Mouse (Mus musculus) heart, adult 9 months (tissue): ENCODE measurements around the gene Kmt5b.

Source experiments
- DNase-seq, 2 experiments: peaks; one replicate each; pipeline ENCODE4 v3.0.0; 2022; ENCODE audit warnings: low spot score in 2 of 2

The Kmt5b gene

DNA sequence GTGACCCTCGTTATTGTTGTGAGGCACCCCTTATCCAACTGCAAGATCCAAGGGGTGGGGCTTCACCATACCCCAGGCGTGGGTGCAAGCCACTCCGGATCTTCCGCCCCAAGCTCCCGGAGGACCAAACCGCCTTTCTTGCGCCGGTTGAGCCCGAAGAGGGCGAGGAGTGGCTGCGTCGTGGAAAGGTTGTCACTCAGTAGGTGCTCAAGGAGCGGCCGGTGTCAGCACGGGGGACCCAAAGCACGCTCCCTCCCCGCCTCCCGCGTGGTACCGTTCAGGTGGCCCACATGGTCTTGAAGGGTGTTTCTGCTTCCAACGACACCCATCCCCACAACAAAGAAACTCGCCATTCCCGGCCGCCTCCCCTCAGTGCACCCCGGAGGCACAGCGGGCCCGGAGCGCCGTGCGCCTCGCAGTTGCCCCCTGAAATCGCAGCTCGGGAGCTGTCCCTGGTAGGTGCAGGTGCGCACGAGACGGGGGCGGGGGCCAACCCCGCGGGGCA is at the start of gene Kmt5b:
Kmt5b (plus strand) TSS at position 146 of the 505 bp plus-strand sequence.
- peak; percentile 59 to 79 for DNase-seq

DNA sequence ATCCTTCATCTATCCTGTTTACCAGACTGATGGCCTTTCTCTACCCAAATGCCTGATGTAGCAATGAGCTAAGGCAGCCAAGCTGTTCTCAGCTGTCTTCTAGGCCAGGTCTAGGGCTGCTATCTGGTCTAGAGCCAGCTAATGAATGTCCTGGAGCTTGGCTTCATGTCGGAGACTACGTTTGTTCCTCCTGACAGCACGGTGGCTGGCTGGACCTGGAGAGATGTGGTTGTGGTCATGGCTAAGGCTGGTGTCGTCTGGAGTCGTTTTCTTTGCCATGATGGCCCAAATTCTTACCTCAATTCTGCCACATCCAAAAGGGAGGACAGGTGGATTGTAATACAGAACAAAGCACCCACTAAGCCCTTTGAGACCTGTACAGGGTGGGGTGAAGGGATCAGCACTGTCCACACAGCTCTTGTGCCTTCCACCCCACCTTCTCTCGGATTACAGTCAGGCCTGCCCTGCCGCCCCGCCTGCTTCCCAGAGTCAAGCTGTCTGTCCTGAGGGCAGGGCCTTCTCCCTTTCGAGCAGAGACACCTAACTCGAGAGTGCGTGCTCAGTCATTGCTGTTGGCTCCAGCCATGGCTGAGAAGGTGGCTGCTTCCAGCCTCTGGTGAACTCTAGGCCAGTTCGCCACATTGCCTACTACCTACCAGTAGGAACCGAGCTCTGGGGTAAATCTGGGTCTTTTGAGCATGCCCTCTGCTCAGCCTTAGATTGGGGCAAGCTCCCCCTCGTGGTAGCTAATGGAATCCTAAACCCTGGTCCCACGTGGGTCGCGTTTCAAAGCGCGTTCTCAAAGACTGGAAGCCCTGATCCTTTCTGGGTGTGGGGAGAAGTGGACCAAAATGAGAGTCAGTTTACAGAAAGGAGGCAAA is 48.5 kb upstream of the Kmt5b start:
- peak; percentile 58 to 67 for DNase-seq

DNA sequence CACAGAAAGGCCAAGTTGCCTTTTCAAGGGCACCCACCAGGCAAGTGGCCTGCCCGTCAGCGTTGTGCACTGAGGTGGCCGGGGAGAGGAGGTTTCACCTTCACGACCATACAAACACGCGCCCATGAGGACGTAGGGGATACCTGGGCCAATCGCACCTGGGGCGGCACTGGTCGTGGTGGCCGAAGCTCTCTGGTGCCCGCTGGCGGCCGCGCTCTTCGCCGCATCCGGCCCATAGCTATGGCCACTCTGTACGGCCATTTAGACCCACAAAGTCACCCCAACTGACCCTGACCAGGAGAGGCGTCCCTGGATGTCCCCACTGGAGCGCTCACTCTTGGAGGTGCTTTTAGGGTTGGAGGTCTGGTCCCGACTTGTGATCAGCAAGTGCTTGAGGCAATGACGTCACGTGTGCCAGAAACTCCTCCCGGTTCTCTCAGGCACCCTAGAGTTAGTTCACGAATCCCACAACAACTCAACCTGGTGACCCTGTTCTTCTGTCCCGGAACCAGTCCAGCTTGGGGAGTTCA is 47.8 kb upstream of the Kmt5b start:
- peak; percentile 53 to 64 for DNase-seq

DNA sequence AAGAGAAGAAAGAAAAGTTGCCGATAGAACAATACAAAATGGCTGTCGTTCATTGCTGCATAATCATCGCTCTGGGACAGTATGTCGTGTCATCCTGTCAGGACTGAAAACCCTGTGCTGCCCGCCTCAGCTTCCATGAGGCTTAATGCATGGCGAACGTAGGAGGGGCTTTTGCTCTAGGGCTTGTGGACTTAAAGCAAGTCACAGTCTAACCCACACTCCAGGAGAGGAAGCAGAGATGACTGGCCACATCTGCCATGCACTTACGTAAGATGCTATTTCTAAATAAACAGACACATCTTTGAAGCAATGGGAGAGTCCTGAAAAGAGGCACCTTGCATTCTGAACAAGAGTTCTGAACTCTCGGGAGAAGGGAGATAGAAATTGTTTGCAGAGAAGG is 44.1 kb upstream of the Kmt5b start:
- no peak for DNase-seq

DNA sequence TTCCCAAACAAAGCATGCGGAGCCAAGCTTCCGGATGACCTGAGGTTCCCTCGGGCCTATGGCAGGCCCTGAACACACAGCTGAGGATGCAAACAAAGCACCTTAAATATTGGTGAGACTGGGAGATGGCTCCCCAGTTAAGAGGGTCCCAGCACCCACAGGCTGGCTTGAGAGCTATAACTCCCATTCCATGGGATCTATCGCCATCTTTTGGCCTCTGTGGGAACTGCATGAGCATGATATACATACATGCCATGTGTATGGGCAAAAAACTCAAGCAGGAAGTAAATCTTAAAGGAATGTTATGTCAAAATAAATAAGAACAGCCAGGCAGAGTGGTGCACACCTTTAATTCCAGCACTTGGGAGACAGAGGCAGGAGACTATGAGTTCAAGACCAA is 43.3 kb upstream of the Kmt5b start:
- DNase-seq = no peak

DNA sequence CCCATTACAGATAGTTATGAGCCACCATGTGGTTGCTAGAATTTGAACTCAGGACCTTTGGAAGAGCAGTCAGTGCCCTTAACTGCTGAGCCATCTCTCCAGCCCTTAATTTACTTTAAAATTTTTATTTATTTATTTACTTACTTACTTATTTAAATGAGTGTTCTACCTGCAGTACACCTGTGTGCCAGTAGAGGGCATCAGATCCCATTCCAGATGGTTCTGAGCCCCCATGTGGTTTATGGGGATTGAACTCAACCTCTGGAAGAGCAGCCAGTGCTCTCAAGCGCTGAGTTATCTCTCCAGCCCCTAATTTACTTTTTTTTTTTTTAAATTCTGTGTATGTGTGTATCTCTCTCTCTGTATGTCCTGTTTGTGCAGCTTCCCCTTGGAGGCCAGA is 42.4 kb upstream of the Kmt5b start:
- DNase-seq = peak; percentile 66 to 77

DNA sequence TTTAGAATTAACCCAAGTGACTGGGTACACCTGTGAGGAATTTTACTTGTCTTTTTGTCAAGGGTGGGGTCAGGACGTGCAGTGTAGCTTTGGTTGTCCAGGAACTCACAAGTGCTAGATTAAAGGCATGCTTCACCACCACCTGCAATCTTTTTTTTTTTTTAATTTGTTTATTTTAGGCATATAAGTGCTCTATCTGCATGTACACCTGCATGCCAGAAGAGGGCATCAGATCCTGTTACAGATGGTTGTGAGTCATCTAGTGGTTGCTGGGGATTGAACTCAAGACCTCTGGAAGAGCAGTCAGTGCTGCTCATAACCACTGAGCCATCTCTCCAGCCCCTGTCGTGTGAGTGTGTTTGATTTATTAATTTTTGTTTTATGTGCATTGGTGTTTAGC is 38.3 kb upstream of the Kmt5b start:
- no peak for DNase-seq

DNA sequence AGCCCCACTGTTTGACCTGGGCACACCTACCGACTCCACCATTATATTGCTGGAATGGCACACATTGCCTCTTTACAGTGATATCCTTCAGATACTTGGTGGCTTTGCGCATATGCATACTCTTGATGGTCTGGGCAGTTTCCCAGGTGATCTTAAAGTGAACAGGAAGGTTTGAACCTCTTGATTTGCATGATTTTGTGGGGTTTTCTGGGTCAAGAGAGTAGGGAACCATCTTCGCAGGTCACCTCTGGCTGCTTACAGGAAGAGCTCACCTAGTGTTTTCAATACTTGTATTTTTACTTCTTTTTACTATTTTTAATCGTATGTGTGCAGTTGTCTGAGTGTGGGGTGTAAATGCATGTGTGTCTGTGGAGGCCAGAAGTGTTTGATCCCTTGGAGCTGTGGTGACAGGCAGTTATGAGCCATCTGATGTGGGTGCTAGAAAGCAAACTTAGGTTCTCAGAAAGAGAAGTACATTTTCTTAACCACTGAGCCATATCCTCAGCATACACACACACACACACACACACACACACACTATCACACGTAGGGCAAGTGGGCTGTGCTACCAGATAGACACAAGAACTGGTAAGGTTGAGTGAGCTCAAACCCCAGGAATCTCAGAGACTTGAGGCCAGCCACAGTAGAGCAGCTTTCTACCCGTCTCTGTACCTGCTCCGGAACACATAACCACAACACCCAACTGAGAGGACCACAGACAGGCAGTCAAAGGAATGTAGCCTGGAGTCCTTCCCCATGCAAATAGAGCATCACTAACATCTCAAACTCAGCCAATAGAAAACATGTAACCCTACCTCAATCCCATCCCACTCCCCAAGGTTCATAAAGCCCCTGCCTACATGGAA is 36.2 kb upstream of the Kmt5b start:
- no peak for DNase-seq

DNA sequence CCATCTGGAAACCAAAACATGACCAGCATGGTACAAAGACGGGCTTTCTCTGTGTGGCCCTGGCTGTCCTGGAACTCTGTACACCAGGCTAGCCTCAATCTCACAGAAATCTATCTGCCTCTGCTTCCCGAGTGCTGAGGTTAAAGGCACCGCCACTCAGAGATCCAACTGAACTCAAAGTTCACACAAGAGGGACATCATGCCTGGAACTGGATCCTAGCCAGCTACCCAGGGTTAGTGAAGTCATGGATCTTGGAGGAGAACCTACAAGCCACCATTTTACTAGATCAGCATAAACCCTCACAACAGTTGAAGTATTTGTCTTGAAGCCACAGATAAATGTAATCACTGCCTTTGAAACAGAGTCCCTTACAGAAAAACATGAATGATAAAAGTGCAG is 31.2 kb upstream of the Kmt5b start:
- no peak for DNase-seq

DNA sequence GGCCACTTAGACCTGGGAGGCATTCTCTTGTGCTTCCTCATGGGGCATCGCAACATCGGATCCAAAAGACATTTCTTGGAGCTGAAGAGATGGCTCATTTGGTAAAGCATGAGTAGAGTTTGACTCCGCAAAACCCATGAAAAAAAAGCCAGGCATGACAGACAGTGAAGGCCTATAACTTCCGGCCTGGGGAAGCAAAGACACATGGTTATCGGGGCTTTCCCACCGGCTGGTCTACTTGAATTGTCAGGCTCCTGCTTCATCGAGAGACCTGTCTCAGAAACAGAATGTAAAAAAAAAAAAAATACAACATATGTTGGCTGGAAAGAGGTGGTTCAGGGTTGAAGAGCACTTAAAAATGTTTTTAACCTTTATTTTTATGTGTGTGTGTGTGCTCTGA is 27.6 kb upstream of the Kmt5b start:
- DNase-seq = no peak

DNA sequence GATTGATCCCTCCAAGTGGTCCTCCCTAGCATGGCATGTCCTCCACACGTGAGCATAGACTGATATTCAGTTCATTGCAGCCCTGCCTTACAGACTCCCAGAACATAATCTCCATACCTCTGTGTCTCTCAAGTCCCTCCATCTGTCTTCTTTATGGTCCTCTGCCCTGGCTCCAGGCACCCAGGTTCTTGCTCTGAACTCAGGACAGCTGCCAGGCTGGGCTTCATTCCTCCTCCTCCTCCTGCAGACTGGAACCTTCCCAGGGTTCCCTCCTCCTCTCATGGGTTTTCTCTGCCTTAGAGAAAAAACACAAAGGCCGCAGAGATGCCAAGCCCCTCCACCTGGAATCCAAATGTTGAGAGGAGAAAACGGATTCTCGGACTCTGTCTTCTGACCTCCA is 24.5 kb upstream of the Kmt5b start:
- DNase-seq = no peak

DNA sequence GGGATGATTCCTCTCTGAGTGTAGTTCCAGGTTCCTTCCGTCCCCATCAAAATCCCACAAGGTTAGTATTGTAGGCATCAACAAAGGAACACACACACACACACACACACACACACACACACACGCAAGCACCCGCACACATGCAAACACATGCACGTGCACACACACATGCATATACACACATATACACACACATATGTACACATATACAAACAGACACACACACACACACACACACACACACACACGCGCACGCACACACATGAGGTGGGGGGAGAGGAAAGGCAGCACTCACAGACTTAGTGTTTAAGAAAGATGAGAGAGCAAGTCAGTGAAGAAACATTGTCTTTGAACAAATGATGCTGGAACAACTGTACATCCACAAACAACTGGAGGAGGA is 23.9 kb upstream of the Kmt5b start:
- no peak for DNase-seq

DNA sequence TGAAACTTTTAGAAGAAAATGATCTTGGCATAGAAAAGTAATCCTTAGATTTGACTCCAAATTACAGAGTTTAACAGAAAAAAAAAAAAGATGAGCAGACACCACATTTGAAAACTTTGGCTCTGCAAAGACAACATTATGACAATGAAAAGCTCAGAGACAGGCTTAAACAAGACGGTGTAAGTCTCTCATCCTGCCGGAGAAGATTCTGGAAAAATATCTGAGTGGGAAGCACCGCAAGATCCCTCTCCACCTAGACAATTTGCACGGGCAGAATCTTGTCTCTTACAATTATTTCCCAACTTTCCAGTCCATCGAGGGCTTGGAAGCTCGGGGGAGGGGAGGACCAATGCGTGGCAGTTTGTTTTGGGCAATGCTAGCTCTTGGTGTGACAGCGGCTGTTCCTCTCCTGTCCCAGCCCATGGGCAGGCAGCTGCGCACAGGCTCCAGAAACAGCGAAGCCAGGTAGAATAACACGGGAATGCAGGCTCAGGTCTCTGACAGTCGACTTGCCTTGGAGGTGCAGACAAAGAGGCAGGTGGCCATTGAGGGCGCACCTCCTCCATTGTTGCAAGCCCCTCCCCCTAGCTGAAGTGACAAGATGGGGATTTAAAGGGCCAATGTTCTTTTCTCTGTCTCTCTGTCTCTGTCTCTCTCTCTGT is 23.2 kb upstream of the Kmt5b start:
- peak; percentile 25 to 43 for DNase-seq

DNA sequence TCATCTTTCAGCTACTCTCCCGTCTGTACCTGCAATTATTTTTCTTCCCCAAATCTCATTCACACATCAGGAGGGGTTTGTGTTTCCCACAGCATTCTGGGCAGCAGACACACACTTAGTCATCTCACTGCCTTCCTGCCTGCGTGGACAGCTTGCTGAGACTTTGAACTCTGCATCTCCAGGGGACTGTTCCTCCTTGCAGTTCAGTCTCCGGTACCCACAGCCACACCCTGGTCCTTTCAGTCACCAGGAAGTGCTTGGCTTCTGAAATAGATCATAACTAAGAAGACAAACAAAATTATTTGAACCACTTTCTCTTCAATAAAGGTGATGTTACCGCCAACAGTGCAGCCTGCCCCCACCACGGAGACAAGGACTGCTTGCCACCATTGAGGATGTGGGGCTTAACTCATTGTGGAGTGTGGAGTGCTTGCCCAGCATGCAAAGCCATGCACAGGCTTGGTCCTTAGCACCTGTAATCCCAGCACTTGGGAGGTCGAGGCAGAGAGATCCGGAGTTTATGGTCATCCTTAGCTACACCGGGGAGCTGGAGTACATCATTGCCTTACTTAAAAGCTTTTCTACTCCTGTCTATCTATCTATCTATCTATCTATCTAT is 14.5 kb upstream of the Kmt5b start:
- DNase-seq = no peak

DNA sequence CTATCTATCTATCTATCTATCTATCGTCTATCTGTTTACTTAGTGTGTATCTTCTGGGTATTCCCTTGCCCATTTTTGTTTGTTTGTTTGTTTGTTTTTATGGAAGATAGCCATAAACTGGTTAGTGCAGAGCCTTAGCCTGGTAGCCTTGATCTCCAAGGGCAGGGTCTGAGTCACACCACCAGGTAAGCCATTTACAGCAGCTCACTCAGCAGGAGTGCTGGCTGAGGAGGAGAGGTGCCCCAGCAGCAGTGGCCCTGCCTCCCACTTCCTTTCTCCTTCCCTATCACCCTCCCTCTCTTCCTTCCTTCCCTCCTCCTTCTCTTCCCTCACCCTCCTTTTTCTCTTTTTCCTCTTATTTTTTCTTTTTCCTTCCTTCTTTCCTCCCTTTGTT is 14.0 kb upstream of the Kmt5b start:
- DNase-seq = no peak

DNA sequence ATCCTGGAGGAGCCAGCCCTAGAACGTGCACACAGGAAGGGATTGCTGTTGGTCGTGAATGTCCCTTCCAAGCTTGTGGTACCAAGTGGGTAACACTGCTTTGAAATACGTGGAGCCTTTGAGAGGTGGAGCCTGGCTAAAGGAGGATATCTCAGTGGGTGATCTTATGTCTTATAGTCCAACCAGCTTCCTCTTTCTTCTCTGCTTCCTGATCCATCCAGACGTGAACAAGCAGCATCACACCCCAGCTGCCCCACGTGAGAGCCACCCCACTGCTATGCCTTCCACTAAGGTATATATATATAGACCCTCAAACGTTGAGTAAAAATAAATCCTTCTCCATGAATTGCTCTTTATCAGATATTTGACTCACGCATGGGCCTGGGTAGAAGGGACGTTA is 13.5 kb upstream of the Kmt5b start:
- DNase-seq = no peak

DNA sequence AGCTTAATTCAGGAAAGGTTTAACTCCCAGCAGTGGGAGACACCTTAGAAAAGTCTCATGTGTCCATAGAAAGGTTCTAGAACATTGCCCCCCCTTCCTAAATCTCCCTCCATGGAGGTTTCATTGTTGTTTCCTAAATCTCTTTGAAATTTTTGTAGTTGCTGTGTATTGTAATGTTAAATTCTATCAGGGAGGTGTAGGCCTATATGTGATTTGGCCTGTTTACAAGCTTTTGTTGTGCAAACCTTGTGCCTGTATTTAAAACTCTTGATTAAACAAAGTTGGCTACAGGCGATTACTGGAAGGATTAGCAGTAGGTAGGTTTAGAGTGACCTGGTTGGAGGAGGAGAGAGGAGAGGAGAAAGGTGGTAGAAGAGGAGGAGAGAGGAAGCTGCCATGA is 9.4 kb upstream of the Kmt5b start:
- DNase-seq = no peak

DNA sequence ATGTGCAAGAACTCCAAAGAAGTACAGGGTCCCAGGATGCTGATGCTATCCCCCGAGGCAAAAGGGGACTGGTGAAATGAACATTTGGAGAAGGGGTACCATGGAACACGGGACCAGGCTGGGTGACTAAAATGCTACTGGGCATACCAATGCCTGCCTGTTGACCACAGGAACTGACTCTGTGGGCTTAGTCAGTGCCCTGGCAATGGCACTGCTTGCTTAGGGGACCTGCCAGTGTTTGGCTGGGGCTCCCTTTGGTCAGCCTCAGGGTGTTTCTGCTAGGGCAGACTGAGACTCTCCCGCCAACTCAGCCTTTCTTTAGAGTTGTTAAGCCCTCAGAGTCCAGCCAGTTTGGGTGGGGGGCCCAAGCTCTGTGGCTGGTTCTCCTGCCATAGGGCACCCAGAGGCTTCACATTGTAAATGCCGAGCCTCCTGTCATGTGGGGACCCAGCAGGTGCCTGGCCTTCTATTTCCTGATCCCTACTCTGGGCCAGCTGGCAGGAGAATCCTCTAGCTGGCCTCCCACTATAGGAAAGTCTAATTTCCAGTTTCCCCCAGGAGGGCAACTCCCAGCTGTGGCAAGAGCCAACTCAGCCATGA is 1.9 kb upstream of the Kmt5b start:
- DNase-seq = no peak

DNA sequence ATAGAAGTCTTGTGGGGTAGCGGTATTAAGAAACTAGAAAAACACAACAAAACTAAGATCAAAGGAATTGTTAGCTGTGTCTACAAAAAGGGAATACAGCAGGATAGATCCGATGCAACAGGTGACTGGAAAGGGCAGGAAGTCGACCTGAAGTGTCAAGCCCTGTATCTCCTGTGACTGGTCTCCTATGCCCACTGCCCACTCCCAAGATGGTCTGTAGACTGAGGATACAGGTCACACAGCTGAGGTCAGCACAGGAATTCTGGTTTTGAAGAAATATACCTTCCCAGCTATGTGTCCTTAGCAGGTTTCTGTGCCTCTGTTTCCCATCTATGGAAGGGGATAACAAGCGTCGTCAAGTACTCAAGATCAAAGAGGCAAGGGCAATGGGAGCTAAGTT is 843 bp upstream of the Kmt5b start:
- DNase-seq = no peak

DNA sequence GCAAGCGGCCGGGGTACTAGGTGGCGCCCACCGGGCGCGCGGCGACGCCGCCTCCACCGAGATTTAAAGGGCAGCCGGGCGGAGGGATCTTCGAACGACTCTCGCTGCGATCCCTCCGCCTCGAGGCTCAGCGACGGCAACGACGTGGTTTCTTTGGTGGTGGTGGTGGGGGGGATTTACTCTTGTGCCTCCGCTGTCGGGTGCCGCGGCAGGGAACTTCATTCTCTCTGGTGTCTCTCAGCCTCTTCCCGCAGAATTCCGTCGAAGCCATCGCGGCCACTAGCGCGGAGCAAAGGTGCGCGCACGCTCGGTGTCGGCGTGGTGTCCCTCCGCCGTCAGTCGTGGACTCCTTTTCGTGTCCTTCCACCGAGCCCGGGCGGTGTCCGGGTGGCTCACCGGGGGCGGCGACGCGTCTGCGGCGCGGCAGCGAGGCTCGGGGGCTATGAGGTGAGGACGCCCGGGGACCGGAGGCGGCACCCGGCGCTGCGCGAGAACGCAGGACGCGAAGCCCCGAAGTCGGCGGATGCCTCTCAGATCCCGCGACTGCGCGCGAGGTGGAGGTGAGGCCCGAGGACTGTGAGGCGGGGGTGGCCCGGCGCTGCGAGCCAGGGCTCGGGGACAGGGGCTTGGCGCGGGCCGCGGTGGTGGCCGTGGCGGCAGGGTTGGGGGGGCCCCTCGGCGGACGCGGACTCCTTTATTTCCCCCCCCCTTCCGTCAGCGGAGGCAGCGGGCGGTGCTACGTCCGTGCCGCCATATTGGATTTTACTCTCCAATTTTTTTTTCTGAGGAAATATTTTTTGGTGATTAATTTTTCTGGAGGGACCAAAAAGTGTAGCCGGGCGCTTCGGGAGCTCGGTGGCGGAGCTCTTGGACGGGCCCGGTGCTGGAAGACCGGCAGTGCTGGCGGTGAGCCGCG is 818 bp downstream of the Kmt5b start:
- peak; percentile 81 to 83 for DNase-seq
